Mouse (Mus musculus) adipocyte (in vitro differentiated cells): ENCODE results near the gene Sned1.
"Not testable (repeated sequence)": the region's sequence is repeated elsewhere in the genome, so short reads cannot be mapped to it uniquely, and the experiment has no call there.

Source experiments
- DNase-seq: peaks from one replicate; pipeline ENCODE4 v3.0.0-alpha.2; 2016; ENCODE audit warnings: low spot score

Sned1 gene

GRCm38 (mm10) chr1:93235576-93236544 lies at the start of gene Sned1:
Gene Sned1, plus strand, starts transcription at chr1:93235841.
- DNase-seq = peak; percentile 89

DNA sequence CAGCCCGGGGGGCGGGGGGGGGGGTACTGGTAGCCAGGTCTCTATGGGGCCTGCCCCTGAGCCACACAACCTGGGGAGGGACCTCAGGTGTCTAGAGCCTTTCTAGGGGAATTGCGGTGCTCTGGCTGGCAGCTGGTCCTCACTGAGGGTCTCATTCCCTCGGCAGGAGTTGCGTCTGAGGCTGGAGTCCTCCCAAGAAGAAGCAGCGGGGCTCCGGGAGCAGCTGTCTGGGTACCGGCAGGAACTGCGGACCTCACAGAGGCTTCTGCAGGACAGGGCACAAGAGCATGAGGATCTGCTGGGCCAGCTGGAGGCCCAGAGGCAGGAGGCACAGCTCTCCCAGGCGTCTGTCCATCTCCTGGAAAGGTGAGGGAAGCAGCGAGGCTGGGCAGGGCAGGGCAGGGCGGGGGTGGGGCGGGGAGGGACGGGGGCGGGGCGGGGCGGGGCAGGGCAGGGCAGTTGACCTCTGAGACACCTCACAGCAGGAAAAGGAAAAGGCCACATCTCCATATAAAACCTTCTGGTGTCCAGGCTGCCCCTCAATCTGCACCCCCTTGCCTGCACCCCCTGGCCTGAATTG lies 44.8 kb upstream of the Sned1 start:
- no peak for DNase-seq

DNA sequence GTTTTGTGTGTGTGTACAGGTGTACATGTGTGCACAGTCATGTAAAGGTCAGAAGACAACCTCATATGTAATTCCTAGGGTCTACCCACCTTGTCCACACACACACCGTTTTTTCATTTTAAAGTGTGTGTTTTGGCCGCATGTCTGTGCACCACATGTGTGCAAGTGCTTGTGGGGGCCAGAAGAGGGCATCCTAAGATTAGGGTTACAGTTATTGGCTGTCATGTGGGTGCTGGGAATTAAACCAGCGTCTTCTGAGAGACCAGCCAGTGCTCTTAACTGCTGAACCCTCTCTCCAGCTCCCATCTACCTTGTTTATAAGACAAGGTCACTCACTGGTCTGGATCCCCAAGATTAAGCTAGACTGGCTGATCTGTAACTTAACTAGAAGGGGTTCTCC lies 40.7 kb upstream of the Sned1 start:
- no peak for DNase-seq

GRCm38 (mm10) chr1:93197454-93197853 lies 38.2 kb upstream of the Sned1 start:
- DNase-seq = not testable (repeated sequence)

DNA sequence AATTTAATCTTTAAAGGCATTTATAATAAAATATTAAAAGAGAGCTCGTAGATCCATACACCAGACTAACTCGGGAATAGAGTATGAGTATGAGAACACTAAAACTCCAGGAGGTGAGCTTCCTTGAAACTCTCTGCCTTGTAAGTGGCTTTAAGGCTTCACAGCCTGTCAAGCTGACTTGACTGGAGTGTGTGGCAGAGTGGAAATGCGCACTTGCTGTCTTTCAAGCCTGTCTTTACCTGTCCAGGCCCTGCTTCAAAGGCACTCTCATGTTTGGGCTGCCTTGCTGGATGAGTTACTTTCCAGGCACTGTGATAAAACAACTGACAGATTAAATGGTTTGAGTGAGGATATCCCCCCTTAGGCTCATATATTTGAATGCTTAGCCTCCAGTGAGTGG lies 37.7 kb upstream of the Sned1 start:
- DNase-seq = no peak

GRCm38 (mm10) chr1:93206277-93206970 lies 29.2 kb upstream of the Sned1 start:
- DNase-seq = no peak

DNA sequence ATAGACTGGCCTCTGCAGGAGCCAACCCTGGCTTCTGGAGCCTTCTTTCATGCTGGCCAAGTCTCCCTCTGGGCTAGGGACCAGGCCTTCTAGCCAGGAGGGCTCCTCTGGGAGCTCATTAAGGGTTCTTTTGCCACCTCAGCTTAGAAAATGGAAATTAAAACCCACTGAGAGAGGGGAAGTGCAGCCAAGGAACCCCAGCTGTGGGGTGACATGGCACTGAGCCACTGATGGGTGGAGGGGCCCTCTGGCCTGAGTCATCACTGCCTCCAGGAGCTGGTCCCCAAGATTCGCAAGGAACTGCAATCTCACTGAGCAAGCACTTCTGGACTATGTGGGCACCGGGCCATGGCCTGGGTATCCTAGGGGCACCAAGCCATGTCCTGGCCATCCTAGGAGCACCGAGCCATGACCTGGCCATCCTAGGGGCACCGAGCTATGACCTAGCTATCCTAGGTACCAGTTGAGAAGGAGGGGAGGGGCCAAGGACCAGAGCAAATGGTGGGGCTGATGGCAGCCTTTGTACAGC lies 28.0 kb upstream of the Sned1 start:
- peak; percentile 22 for DNase-seq

- DNase-seq = peak; percentile 95
Observed at GRCm38 (mm10) chr1:93210213-93210641, 25.4 kb upstream of the Sned1 start.

DNA sequence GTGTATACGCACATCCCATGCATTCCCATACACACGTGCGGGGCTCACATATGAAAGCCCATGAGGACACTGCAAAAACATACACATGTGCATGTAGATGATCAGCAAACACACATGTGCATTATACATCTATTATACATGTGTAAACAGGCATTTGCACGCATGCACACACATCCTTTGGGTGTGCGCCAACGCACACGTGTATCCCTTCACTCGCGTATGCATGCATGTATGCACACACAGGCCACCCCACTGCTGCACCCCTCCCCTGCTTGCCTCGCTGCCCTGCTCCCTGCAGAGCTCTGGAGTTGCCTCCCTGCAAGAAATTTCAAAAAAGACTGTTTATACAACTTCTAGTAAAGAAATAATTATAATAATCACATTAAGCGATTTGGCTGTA lies 24.6 kb upstream of the Sned1 start:
- no peak for DNase-seq

- DNase-seq = peak; percentile 71
Observed at GRCm38 (mm10) chr1:93211549-93212220, 24.0 kb upstream of the Sned1 start.

- no peak for DNase-seq
Observed at GRCm38 (mm10) chr1:93212441-93212840, 23.2 kb upstream of the Sned1 start.

DNA sequence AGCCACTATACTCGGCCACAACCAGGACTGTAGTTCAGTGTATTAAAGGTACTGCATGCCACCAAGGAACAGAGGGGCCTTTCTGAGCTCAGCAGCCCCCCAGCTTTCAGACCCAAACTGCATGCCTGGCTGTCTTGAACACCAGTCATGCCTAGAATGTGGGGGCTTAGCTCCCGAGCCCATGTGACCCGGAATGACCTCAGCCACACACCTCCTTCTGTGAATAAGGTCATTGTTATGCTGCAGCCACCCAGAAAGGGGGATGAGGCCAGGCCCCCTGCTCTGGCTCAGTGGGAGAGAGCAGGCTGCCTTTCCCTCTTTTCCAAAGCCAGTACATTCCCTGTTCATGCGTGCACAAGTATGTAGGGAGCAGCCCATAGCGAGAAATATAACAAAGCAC lies 21.0 kb upstream of the Sned1 start:
- no peak for DNase-seq

- peak; percentile 63 for DNase-seq
Observed at GRCm38 (mm10) chr1:93216839-93217497, 18.7 kb upstream of the Sned1 start.

GRCm38 (mm10) chr1:93217530-93217929 lies 18.1 kb upstream of the Sned1 start:
- DNase-seq = no peak

DNA sequence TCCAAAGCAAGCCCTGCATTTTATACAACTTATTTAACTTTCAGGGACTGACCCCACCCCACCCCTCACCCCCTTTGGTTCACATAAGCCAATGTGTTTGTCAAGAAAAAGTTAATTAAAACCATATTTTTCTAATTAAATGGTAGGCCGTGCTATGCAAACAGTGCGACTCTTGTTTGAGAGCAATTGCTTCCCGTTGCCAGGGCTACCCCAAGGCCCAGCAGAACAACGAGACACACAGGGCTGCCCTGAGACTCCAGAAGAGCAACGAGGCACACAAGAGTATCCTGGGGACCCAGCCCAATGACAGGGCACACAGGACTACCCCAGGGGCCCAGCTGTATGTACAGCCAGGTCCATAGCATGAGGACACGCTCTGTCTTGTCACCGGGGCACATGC lies 14.9 kb upstream of the Sned1 start:
- no peak for DNase-seq

- DNase-seq = no peak
Observed at GRCm38 (mm10) chr1:93223972-93224371, 11.7 kb upstream of the Sned1 start.

- peak; percentile 33 for DNase-seq
Observed at GRCm38 (mm10) chr1:93225226-93225625, 10.4 kb upstream of the Sned1 start.

DNA sequence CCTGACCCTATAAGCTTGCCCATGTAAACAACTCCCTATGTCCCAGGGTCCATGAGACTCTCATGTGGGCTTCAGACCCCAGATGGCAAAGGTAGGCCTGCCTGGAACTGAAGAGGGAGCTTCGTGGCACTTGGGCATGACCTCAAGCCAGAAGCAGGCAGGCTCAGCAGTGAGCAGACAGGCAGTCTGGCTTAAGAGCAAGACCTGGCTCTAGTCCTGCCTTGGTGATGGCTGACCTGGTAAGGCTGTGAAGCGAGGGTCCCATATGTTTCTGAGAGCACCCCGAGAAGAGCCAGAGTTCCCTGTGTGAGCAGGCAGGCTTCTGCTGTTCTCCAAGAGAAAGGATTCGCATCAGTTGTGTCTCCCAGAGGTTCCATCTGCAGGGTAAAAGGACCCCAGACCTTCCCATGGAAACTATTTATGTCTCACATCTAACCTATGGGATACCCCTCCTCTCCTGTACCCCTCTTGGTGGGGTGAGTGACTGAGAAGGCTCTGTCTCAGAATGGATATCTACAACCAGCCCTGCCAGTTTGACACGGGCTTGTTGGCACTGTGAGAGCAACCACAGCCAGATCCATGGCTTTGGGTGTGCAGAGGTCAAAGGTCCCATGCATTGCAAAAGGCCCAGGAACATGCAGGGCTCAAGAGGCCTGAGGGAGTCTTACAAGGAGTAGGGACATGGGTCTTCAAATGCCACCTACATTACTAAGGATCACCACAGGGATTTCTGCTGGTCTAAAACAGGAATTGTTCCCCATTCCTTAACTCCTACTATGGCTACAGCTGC lies 9.7 kb upstream of the Sned1 start:
- DNase-seq = peak; percentile 72

GRCm38 (mm10) chr1:93227303-93227975 lies 8.2 kb upstream of the Sned1 start:
- DNase-seq = peak; percentile 41

GRCm38 (mm10) chr1:93227976-93228365 lies 7.7 kb upstream of the Sned1 start:
- no peak for DNase-seq
